Mouse (Mus musculus) testis, postnatal 14 days (tissue): ENCODE measurements around the gene Hoxc11.

Experiments
- DNase-seq: peaks from one replicate; pipeline ENCODE4 v3.0.0; 2021; ENCODE audit warnings: low spot score

The Hoxc11 gene

GRCm38 (mm10) chr15:102981379-102982288, 27.4 kb downstream of the Hoxc11 start:
- peak; percentile 49 for DNase-seq

DNA sequence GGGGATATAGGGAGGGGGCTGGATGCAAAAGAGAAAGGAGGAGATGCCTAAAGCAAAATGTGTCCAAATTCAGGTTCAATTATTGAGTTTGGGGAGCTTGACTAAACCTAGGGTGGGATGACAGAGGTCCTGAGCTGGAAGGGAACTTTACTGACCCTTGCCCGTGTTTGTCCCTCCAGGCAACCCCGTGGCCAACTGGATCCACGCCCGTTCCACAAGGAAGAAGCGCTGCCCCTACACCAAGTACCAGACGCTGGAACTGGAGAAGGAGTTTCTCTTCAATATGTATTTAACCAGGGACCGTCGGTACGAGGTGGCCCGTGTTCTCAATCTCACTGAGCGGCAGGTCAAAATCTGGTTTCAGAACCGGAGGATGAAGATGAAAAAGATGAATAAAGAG, 29.5 kb downstream of the Hoxc11 start:
- no peak for DNase-seq

GRCm38 (mm10) chr15:102984521-102984920, 30.3 kb downstream of the Hoxc11 start:
- no peak for DNase-seq

- DNase-seq: no peak
Measured at GRCm38 (mm10) chr15:102984925-102985324, 30.7 kb downstream of the Hoxc11 start.

DNA sequence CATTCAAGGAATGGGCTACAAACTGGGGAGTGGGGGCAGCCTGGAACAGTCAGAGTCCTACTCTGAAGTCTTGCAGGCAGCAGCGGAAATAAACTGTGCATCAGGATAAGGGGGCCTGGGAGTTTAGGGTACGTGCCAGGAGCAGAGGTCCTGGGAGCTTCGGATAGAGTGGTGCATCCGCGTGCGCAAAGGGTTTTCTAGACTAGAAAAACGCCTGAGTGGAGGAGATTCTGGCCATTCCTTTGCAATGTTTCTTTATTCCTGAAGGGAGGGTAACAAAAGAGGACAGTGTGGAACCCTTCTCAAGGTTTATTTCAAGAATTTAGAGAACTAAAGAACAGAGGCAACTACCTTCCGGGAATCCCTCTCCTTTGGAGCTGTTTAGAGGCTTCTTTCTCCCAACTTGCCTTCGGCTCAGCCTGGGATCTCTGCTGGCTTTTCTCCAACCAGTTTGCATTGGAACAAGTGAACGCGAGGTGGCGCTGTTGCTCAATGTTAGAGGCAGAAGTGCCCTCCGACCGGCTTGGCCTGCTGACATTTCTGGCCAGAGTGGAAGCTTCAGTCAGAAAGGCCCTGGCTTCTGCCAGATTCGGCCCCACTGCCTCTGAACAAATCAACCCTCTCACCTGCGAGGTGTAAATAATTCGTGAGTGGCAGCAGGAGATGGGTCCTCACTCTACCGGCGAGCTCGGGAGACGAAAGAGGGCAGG, 33.1 kb downstream of the Hoxc11 start:
- peak; percentile 87 for DNase-seq

DNA sequence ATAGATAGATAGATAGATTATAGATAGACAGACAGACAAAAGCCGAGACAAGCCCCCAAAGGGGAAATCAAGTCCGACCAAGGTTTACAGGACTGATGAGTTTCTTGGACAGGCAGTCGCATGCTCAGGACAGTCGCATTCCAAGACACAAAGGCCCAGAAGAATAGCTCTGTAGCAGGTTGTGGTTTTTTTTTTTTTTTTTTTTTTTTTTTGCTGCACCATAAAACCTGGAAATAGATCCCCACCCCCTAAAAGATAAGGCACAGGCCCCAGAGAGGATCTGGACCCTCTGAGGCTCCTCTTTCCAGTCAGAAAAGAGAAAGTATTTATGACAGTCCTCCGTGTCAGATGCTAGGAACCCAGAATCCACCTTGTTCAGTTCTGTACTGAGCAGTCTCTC, 33.9 kb downstream of the Hoxc11 start:
- no peak for DNase-seq

GRCm38 (mm10) chr15:102990461-102991397, 36.5 kb downstream of the Hoxc11 start, which contains the start of gene Hoxc8:
TSS of gene Hoxc8 (plus strand) at chr15:102990607.
- no peak for DNase-seq

- no peak for DNase-seq
Measured at GRCm38 (mm10) chr15:102991782-102992181, 37.6 kb downstream of the Hoxc11 start.

- DNase-seq: no peak
Measured at GRCm38 (mm10) chr15:102992206-102992605, 38.0 kb downstream of the Hoxc11 start.

DNA sequence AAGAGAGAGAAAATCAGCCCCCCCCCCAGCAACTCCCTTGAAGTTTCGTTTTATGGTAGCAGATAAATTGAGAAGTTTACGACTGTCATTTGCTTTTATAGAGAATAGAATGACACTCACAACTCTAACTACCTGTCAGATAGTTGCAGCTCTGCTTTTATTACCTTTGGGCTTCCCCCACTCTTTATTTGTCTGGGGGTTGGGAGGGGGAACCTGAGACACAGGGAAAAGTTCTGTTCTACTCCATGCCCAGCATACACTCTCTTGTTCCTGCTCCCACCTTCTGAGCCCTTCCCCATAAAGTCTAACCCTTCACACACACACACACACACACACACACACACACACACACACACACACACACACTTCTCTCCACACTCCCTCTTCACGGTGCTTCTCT, 38.6 kb downstream of the Hoxc11 start:
- DNase-seq: no peak

GRCm38 (mm10) chr15:102996548-102996947, 42.3 kb downstream of the Hoxc11 start:
- no peak for DNase-seq

GRCm38 (mm10) chr15:102997431-102997830, 43.2 kb downstream of the Hoxc11 start:
- DNase-seq: no peak

GRCm38 (mm10) chr15:102997939-102998355, 43.7 kb downstream of the Hoxc11 start, which contains the start of gene Hoxc6:
TSS of gene Hoxc6 (plus strand) at chr15:102998257.
- DNase-seq: no peak

GRCm38 (mm10) chr15:102998608-102999182, 44.5 kb downstream of the Hoxc11 start:
- no peak for DNase-seq

DNA sequence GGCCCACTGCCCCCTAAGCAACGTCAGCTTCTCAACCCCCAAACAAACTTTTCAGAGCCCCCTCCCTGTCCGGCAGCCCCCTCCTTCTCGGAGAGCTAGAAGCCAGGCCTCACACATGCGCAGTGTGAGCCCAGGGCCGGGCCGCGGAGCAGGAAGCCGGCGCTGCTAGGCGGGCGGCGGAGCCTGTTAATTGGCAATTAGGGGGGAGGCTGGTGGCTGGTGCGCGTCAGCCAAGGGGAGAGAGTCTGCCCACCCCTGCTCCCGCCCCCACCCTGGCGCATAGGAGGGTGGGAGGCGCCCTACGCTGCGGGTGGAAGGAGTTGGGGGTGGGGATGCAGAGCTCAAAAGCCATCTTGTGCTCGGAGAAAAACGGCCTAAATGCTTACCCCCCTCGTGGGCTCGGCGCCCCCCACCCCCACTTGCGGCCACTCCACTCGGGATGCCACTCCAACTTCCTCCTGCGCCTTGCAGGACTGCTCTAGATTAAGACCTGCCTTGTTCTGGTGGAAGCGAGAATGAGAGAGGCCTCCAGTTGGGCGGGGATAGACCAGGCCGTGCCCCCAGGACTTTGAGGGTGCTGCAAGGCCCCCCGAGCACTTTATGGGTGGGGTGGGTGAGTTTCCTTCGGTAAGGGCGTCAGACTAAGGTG, 45.1 kb downstream of the Hoxc11 start:
- DNase-seq: peak; percentile 85

GRCm38 (mm10) chr15:102999955-103000354, 45.7 kb downstream of the Hoxc11 start:
- DNase-seq: no peak

DNA sequence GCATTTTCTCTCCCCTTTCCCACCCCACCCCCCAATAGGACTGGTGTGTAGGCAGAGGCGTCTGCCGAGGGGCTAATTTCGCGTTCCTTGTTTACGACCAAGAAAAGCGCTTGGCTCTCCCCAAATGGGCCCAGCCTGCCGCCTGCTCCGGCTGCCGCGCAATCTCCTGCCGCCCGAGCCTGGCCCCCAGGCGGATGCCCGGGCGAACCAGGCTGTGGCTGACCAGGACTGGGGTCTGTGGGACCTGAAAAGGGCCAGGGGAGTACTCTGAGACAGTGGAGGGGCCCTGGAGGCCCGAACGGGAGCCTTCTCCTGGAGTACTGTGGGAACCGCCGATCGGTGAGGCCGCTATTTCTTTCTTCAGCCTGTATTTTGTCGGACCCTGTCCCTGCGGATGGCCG, 46.3 kb downstream of the Hoxc11 start:
- no peak for DNase-seq

- DNase-seq: no peak
Measured at GRCm38 (mm10) chr15:103001370-103001769, 47.1 kb downstream of the Hoxc11 start.

- no peak for DNase-seq
Measured at GRCm38 (mm10) chr15:103002156-103002555, 47.9 kb downstream of the Hoxc11 start.

DNA sequence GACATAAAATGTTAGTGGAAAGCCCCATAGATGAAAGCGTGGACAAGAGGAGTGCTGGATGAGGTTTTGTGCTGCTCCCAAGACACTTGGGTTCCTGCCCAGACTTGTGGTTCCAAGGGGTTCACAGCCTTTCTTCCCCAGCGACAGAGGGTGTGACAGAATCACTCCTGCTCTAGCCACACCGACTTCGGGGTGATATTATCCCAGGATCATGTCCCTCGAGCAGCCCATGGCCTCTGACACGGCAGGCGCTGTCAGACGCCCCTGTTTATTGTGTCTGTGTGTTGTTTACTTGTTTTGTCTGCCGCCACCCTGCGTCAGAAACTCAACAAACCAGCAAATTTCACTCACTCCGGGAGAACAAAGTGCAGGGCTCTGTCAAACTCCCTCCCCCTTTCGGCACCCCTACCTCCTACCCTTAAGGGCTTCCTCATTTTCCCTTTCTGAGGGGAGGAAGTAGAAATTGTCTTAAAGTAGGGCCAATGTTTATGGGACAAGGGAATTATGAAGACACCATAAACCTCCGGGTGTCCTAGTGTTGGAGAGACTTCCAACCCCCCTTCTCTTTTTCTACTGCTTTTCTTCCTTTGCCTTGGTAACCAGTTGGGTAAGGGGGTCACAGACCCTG, 48.7 kb downstream of the Hoxc11 start:
- no peak for DNase-seq

DNA sequence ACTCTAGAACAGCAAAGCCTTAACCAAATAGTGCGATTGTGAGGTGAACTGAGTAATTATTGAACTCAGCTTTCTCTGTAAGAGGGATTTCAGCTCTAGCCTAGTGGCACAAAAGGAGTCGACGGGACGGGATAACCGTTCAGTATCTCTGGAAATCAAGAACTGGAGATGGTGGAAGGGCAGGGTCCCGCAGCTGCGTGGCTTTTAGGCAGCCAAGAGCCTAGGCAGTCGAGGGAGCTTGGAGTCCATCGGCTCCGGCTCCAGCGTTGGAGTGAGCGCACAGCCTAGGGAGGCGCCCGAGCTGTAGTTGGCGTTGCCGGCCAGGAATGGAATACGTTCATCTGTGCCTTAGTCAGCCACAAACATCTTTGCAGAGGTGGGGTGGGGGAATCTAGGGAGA, 51.1 kb downstream of the Hoxc11 start:
- no peak for DNase-seq
